Mouse (Mus musculus) frontal cortex, postnatal 10 days (tissue): ENCODE measurements around the gene Xrcc4.

ENCODE experiments used
- DNase-seq, 2 experiments: peaks; one replicate each; pipeline ENCODE4 v3.0.0; 2022; ENCODE audit warnings: low spot score in 2 of 2, mixed read lengths in 1 of 2

Xrcc4 gene

DNA sequence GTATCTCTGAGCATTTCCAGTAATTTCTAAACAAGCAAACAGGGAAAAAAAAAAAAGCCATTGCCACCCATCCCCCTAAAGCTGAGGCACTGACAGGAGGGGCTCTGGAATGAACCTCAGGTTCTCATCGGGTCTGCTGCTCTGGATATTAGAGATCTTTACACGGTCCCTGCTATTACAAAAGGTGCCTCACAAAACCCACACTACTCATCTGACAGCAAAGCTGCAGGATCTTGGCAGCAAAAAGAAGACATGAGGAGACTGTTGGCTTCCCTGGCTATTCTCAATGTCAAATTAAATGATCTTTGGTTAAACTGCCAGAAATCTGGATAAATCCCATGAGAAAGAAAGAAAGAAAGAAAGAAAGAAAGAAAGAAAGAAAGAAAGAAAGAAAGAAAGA lies 145.1 kb downstream of the Xrcc4 start:
- no peak for DNase-seq

- DNase-seq, result no peak
Observed at GRCm38 (mm10) chr13:89929477-89929876, 159.9 kb downstream of the Xrcc4 start.

GRCm38 (mm10) chr13:89918814-89919481 lies 170.5 kb downstream of the Xrcc4 start:
- no peak for DNase-seq

GRCm38 (mm10) chr13:89914332-89914731 lies 175.1 kb downstream of the Xrcc4 start:
- DNase-seq, result no peak

- DNase-seq, result no peak
Observed at GRCm38 (mm10) chr13:89913891-89914290, 175.5 kb downstream of the Xrcc4 start.

DNA sequence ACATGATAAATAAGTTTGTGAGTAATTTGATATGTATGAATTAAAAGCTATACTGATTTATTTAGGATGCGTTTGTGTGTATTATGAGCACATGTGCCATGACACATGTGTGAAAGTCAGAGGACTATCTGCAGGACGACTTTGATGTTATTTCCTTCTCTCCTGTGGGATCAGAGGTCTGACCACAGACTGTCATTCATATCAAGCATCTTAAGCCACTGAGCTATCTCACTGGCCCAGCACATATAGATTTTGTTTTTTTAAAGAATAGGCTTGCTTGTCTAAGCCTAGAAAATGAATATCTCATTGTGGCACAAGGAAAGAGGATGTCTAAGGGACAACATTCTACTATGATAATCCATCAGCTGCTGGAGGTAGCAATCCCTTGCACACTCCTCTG lies 183.3 kb downstream of the Xrcc4 start:
- DNase-seq, result no peak

GRCm38 (mm10) chr13:89899066-89899465 lies 190.3 kb downstream of the Xrcc4 start:
- no peak for DNase-seq

GRCm38 (mm10) chr13:89892140-89892539 lies 197.3 kb downstream of the Xrcc4 start:
- DNase-seq, result no peak

DNA sequence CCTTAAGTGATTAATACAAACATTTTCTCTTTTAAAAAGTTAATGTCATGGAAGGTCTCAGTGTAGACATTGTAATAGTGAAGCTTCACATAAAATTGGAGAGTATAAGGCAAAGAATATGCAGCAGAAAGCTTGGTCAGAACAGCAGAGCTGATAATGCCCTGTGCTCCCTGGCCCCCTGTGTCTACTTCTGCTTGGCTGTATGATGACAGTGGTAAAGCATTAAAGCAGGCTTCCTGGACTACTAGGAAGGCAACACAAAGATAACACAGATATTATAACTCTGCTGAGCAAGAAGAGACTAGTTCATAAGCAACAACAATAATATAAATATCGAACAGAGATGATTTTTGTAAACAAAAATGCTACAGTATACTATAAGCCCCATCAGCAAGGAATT lies 199.2 kb downstream of the Xrcc4 start:
- no peak for DNase-seq

- no peak for DNase-seq
Observed at GRCm38 (mm10) chr13:89889074-89889473, 200.3 kb downstream of the Xrcc4 start.

DNA sequence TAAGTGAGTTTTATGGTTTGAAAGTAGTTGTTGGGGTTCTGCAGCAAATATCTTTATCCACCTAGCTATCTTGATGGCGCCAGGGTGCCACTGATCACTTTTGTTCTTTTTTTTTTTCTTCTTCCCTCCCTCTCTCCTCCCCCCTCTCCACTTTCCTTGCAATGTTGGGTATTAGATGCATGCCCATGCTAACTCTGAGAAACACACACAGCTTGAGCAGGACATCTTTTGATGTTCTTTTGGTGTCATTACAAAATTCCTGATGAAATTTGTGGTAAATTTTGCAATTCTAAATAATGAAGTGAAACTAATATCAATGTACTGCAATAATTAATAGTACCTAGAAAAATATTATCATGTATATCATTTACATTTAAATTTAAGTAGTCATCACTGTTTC lies 205.9 kb downstream of the Xrcc4 start:
- DNase-seq, result no peak

- DNase-seq, result no peak
Observed at GRCm38 (mm10) chr13:89881281-89881680, 208.1 kb downstream of the Xrcc4 start.

DNA sequence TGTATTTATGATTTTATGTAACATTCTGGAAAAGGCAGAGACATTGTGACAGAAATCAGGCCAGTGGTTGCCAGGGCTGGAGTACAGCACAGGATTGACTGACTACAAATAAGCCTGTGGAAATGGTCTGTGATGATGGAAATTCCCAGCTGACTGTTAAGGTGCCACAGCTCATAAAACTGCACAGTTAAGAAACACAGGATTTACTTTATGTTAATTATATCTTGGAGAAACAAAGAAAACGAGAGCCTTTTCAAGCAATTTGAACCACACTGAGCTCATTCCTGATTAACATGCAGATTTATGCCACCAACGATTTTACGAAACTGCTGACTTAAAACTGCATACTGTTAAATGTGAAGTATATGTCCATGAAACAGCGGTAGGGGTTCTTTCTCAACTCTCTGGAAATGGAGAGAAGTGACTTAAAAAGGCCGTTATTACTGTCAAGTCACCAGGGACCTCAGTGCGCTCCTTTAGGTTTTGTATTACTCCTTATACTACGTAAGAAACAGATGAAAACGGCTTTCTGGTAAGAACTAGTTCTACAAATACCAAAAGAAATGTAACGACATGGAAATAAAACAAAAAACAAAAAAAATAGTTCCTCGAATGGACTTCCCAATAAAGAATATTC lies 210.5 kb downstream of the Xrcc4 start:
- DNase-seq, result no peak

GRCm38 (mm10) chr13:89875499-89875898 lies 213.9 kb downstream of the Xrcc4 start:
- DNase-seq, result no peak

- no peak for DNase-seq
Observed at GRCm38 (mm10) chr13:89872725-89873124, 216.7 kb downstream of the Xrcc4 start.

DNA sequence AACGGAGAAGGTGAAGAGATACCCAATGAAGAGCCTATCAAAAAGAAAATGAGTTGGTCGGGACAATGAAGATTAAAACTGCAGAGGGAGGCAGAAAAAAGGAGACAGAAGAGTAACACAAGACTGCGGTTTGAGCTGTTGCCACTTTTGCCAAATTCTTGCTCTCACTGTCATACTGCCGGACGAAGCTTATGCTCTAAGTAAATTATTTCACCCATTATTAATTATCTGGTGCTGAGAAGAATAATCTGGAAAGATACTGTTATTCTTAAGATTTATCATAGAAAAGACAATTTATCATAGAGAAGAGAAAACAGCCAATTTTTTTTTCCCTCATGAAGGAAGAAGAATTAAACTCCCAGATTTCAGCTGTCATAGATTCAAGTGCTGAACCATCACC lies 235.3 kb downstream of the Xrcc4 start:
- no peak for DNase-seq

DNA sequence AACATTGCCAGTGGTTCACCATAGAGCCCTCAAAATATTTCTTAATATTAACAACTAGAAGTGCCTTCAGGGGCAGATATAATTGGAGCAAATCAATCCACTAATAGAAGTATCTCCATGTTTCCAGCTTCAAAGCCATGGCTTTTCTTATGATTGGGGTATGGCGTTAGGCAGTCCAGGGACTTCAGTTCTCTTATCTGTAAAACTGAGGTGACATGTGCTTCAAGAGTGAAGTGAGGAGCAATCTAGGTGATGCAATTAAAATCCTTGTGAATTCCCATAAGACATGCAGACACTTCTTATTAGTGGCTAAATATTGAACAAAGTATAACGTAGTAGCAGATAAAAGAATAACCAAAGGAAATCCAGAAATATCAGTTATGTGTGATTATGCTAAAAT lies 238.7 kb downstream of the Xrcc4 start:
- no peak for DNase-seq

DNA sequence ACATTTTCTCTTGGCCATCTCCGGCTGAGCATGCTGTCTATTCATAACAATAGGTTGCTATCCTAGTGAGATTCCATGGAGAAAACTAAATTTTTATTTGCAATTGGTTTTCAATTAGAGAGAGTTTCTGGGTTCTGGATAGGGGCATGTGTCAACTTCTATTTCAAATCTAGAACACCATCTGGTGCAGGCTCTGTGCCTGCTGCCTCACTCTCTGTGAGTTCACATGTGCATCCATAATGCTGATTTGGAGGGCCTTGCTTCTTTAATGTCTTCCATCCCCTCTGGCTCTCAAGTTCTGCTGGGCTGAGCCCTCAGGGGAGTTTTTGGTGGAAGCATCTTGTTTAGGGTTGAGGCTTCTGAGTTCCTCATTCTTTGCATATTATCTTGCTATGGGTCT lies 239.5 kb downstream of the Xrcc4 start:
- no peak for DNase-seq

- DNase-seq, result no peak
Observed at GRCm38 (mm10) chr13:89838635-89839034, 250.8 kb downstream of the Xrcc4 start.

DNA sequence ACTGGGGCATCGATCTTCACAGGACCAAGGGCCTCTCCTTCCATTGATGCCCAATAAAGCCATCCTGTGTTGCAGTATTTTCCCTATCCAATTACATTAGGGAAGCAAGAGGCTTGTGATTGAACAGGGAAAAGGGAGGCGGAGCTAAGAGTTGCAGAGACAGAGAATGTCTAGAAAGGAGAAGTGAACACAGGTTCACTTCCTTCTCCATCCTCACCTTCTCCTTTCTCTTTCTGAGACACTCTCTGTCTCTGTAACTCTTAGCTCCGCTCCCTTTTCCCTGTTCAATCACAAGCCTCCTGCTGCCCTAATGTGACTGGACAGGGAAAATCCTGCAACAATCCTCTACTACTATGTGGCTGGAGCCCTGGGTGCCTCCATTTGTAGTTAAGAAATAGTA lies 254.9 kb downstream of the Xrcc4 start:
- DNase-seq, result no peak

DNA sequence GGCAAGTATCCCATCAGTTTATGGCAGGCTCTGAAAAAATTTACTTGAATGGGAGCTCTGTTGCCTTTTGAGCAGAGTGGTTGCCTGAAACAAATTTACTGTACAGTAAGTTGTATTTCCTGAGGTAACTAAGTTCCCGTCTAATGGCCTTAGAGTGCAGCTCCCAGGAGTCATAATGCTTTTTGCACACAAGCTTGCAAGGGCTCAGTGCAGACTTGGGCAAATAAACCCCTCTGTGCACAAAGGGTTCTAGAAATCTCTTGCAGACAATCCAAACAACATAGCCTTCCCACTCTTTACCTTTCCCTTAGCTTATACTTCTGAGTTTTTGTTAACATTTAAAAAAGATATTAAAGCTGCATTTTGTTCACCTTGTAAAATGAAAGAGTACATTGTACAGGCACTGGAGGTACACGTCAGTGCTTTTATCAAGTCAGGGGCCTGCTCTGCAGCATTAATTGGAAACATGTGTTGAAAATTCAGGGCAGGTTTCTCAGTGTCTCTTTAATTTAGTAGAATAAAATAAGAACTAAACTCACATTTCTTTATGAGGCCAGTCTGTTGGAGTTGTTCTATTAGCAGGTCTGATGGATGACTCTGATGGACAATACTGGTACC lies 256.2 kb downstream of the Xrcc4 start:
- DNase-seq, result no peak

- DNase-seq, result no peak
Observed at GRCm38 (mm10) chr13:89828429-89828970, 260.9 kb downstream of the Xrcc4 start.

DNA sequence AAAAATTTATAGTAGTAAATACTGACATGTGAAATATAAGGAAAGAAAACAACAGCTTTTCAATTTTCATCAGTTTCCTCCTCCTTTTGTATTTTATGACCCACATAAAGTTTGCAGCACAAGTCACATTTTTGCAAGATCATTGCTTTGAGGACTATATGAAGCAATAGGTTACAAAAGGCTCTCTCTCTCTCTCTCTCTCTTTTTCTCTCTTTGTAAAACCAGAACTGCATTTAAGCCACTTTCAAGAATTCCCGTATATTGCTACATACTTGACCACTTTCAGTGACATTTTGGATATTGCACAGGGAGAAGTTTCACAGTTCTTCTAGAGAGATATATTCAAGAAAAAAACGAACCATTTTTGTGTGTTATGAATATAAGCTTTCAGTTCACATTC lies 261.6 kb downstream of the Xrcc4 start:
- DNase-seq, result no peak
